Mouse (Mus musculus) midbrain, postnatal 0 days (tissue): Measurements from ENCODE around the gene Kmt2d. TPM values are rescaled to one million over a fixed set of nuclear protein-coding genes. Genes with fewer than 3 reads are reported as not detected.

Experiments
- ATAC-seq: fragments of 200-750 bp; cut with Nextera tagmentation; 2 replicates; pipeline ENCODE4 v1.8.0; 2017; ENCODE audit warnings: moderate number of reproducible peaks, mild to moderate bottlenecking, moderate TSS enrichment, moderate library complexity; ENCODE audit not compliant: low FRiP score
- DNase-seq: peaks from one replicate; pipeline ENCODE4 v3.0.0-alpha.2; 2015; ENCODE audit warnings: low spot score
- H3K27ac ChIP-seq: fragments of 300-500 bp; sonication (generic); 2 replicates; pipeline ENCODE4 v1.5.1; 2014; ENCODE audit warnings: low read depth, mild to moderate bottlenecking, low read length, mixed read lengths
- H3K27me3 ChIP-seq: fragments of 300-500 bp; sonication (generic); 2 replicates; pipeline ENCODE4 v1.6.1; 2014; ENCODE audit warnings: low read length, control low read depth, mixed read lengths; ENCODE audit not compliant: insufficient read depth
- H3K36me3 ChIP-seq: fragments of 300-500 bp; sonication (generic); 2 replicates; pipeline ENCODE4 v1.6.1; 2014; ENCODE audit warnings: low read length, control low read depth, mixed read lengths; ENCODE audit not compliant: insufficient read depth
- H3K4me1 ChIP-seq: fragments of 300-500 bp; sonication (generic); 2 replicates; pipeline ENCODE4 v1.6.1; 2014; ENCODE audit warnings: mild to moderate bottlenecking, control low read depth, antibody characterized with exemption, low read length, mixed read lengths; ENCODE audit not compliant: insufficient read depth
- H3K4me2 ChIP-seq: fragments of 300-500 bp; sonication (generic); 2 replicates; pipeline ENCODE4 v1.6.1; 2014; ENCODE audit warnings: low read depth, mild to moderate bottlenecking, low read length, mixed read lengths; ENCODE audit not compliant: poor library complexity, severe bottlenecking
- H3K4me3 ChIP-seq: fragments of 300-500 bp; sonication (generic); 2 replicates; pipeline ENCODE4 v1.5.1; 2014; ENCODE audit warnings: low read depth, mild to moderate bottlenecking, low read length, moderate library complexity
- H3K9ac ChIP-seq: fragments of 300-500 bp; sonication (generic); replicated peaks from 2 replicates; pipeline ENCODE4 v1.6.1; 2014; ENCODE audit warnings: mild to moderate bottlenecking, low read length, moderate library complexity, mixed read lengths; ENCODE audit not compliant: poor library complexity, severe bottlenecking
- H3K9me3 ChIP-seq: fragments of 300-500 bp; sonication (generic); 2 replicates; pipeline ENCODE4 v1.6.1; 2016; ENCODE audit warnings: low read length, control low read depth
- CTCF ChIP-seq: IDR thresholded peaks from 2 replicates; pipeline ENCODE4 v1.5.1; 2016; ENCODE audit warnings: antibody characterized with exemption, mild to moderate bottlenecking
- WGBS: fragments of 180-500 bp; shearing (Covaris S2); extraction: QIAGEN DNeasy Blood & Tissue Kit; methylation state at CpG from one replicate; pipeline ENCODE4 v1.1.7; 2014; 5-methylcytosine and 5-hydroxymethylcytosine counted together
- polyA plus RNA-seq: library from polyadenylated mRNA; unstranded; fragments of >200 nt; fragmentation: Nextera tagmentation; extraction: Ambion mirVana; gene quantifications from 2 replicates; pipeline ENCODE4 v1.2.1, GENCODE M21; 2015
- total RNA-seq: library from RNA; depleted of rRNA; stranded (reverse); fragments of >200 nt; gene quantifications from 2 replicates; pipeline ENCODE4 v1.2.3, GENCODE M21; 2014

The Kmt2d gene
- total and polyA plus RNA-seq, 2 experiments from 2014 or later, result 7.7 to 32.5 TPM

DNA sequence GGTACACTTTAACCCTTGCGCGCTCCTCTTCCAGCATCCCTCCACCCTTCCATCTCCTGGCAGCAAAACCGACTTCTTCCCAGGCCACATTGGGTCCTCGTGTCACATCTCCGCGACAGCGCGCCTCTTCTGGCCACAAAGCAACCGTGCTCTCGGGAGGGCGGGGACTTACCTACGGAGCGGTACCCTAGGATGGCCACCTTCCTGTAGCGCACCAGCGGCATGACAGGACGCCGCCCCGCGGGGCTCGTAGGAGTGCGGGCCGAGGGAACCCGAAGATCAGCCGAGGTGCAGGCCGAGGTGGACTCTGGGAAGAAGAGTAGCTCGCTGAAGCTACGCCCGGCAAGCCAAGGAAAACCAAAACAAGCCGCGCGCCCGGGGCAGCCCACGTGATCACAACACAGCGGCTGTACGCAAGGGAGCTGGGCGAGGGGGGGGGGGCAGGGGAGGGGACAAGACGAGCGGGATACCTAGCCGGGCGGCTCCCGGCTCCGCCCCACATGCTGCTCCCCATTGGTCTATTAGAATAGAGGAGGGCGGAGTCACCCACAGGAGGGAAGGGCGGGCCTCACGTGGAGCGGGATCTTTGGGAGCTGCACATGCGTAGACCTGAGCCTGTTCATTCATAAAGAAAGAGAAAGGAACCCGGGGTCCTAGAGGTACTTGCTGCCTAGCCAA lies 10.1 kb upstream of the Kmt2d start:
- Histone ChIP-seq H3K36me3 (no peaks in the 10 kb centered on the region), H3K27ac (peak overlapping the region; percentile 78), H3K27me3 (no peaks in the 10 kb centered on the region), H3K9ac (peak overlapping the region; percentile 69), H3K9me3 (no peaks in the 10 kb centered on the region), H3K4me2 (peak overlapping the region; percentile 71), H3K4me1 (0 out of 2 replicates have a peak, but pooled peaks cover 2% of the 10 kb centered on the region), H3K4me3 (peak overlapping the region; percentile 51)
- ATAC-seq (peak; percentile 96), DNase-seq (peak; percentile 97)
- under 1% methylated on average over 46 of the region's 48 CpGs for WGBS
- TF ChIP-seq CTCF, result peak; percentile 65

DNA sequence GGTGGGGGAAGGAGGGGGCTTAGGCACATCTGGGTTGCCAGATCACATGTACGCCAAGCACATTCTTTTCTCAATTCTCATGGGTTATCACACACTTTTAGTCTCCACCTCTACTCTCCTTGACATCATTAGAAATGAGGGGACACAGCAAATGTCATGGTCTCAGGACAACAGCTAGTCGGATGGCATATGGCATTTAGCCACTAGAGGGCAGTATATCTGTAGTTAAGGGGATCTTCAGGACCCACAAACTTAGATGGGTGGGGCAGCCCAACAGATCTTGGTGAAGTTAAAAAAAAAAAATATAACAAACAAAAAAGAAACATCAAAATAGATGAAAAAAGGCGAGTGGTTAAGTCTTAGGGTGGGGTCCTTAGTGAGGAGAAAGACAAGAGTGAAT lies 6.3 kb upstream of the Kmt2d start:
- WGBS, result 12% methylated on average over 3 of the region's 3 CpGs
- no peaks in the 10 kb centered on the region for H3K9me3 ChIP-seq
- TF ChIP-seq CTCF, result peak; percentile 88
- no peak overlapping the region for H3K9ac ChIP-seq
- H3K27ac ChIP-seq, result no peak overlapping the region
- no peaks in the 10 kb centered on the region for H3K27me3 ChIP-seq
- ATAC-seq (no peak), DNase-seq (peak; percentile 87)
- no peaks in the 10 kb centered on the region for H3K36me3 ChIP-seq
- H3K4me2 ChIP-seq, result no peak overlapping the region
- H3K4me3 ChIP-seq, result no peak overlapping the region
- 0 out of 2 replicates have a peak, but pooled peaks cover 2% of the 10 kb centered on the region for H3K4me1 ChIP-seq

DNA sequence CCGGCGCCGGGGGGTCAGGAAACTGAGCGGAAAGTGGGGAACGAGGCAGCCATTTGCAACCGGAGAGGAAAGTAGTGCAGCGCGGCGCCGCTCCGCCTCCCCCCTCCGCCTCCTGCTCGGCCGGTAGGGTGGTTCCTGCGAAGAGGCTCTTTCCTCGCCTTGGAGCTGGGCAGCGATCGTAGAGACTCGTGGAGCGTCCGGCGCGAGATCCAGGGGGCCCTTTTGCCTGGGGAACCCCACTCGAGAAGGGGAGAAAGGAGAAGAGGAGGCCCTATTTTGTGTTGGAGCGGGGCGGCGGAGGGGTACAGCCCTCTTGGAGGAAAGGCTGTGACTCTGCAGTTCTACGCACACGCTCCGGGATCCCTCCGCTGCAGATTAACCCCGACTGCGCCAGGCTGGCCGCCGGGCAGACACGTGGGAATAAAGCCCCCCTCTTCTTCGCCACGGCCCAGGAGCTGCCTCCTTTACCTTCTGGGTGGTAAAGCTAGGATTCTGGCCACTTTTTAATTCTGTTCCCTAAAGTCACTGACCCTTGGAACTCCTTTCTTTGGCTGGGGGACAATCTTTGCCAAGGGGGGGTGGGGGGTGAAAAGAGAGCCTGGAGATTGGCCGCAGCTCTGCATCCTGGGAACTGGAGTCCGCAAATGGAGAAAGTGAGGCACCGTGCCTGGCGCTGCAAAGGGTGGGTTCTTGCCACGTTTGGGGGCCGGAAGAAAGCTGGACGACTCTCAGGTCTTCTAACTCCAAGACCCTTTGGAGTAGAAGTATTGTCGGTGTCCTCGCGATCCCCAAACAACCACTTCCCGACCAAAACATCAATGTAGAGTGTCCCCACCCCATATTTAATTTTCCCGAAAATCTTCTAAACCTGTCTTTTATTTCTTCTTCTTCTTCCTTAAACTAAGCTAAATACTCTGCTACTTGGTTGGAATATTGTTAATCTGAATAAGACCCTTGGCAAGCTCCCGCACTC lies 1.2 kb upstream of the Kmt2d start:
- Histone ChIP-seq H3K27ac (peak overlapping the region; percentile 99), H3K9ac (peak overlapping the region; percentile 98), H3K4me1 (peaks cover 28% of the 10 kb centered on the region), H3K27me3 (no peaks in the 10 kb centered on the region), H3K9me3 (no peaks in the 10 kb centered on the region), H3K36me3 (no peaks in the 10 kb centered on the region), H3K4me3 (peak overlapping the region; percentile 99), H3K4me2 (peak overlapping the region; percentile 99)
- WGBS, result under 1% methylated on average over 46 of the region's 51 CpGs
- DNase-seq (peak; percentile 98), ATAC-seq (peak; percentile 84)
- TF ChIP-seq CTCF, result peak; percentile 30; the same call in 1 of the 2 replicates

DNA sequence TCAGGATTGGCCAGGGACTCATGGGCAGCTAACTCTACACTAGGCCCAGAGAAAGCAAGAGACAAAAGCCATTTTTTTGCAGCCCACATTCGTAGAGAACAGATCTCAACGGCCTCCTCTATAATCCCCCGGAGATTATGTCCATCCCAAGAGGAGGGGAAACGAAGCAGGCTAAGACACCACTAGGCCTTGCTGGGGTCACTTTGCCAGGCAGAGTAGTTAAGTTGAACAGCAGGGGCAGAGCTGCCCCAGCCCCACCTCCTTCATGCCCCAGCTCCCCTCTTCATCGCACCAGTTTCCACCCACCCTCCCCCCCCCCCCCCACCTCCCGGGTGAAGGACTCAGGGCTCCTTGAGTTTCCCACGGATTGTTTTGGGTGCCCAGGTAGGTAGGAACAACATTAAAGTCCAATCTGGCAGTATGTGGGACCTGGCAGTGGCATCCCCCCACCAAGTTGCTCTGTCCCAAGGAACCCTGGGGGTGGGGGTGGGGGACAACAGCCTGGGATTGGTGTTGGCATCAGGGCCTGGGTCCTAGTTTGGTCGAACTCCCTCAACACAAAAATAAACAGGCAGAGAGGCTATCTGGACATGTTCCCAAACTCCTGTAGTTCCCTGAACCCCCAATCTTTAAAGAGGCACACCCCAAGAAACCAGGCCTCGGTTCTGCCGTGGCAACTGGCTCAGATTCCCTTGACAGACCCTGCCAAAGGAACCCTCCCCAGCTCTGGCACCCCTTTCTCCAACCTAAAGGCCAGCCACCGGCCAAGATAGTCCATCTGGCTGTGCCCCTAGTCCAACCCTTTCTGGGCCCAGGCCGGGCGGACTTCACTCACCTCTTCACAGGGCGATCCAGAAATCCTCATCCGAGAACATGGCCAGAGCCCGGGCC lies 580 bp downstream of the Kmt2d start:
- H3K9me3 ChIP-seq, result no peaks in the 10 kb centered on the region
- H3K4me3 ChIP-seq, result peak overlapping the region; percentile 99
- TF ChIP-seq CTCF, result no peak
- peaks cover 30% of the 10 kb centered on the region for H3K4me1 ChIP-seq
- peak overlapping the region; percentile 99; the same call in 1 of the 2 replicates for H3K27ac ChIP-seq
- H3K27me3 ChIP-seq, result no peaks in the 10 kb centered on the region
- peaks cover 9% of the 10 kb centered on the region for H3K36me3 ChIP-seq
- peak overlapping the region; percentile 98 for H3K9ac ChIP-seq
- no peak for ATAC-seq
- WGBS, result under 1% methylated on average over 16 of the region's 16 CpGs
- peak overlapping the region; percentile 99 for H3K4me2 ChIP-seq
- DNase-seq, result peak; percentile 25
